In the genomic region with DNA sequence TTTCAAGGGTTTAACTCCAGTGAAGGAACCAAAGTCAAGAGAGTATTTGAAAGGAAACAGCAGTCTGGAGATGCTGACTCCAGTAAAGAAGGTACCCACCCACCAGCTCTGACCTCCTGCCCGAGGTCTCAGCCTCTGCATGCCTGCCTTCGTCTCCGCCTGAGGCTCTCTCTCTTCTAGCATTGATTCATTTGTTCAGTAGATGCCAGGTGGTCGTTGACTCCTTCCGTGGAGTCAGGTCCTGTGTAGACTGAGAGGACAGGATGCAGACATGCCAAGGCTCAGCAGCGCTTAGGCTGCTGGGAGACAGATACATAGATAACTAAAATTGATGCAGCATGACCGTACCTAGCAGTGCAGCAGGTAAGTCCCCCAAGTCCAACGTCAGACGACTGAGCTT, we compare ENCODE assay signal across 23 mouse cellular contexts. TPM values are rescaled to one million over a fixed set of nuclear protein-coding genes. Genes with fewer than 3 reads are reported as not detected.
"Had no signal": no experiment of that assay in that cellular context is flagged by ENCODE, and none has a peak within 500 bp of the region (broad histone marks: within the 10 kb centered on the region; RNA-seq: fewer than 3 reads in every experiment).

No protein-coding gene starts in this region.

- H3K9ac ChIP-seq: neural tube, embryonic 13.5 days; neural tube, embryonic 15.5 days; stomach, embryonic 15.5 days had no signal

- H3K4me3 ChIP-seq: neural tube, embryonic 13.5 days; neural tube, embryonic 15.5 days; stomach, embryonic 15.5 days had no signal

- DNase-seq: retina, postnatal 1 day; right cerebral cortex, adult 18-20 months; right cerebral cortex, postnatal 14 days; right cerebral cortex, postnatal 25 days; right cerebral cortex, postnatal 4 days; spleen, adult 18-20 months; thymus, adult 18-20 months; thymus, adult 2 months; thymus, postnatal 14 days; thymus, postnatal 25 days; thymus, postnatal 36 days; thymus, postnatal 4 days had no signal

- H3K4me1 ChIP-seq: neural tube, embryonic 13.5 days; neural tube, embryonic 15.5 days; stomach, embryonic 15.5 days had no signal

- H3K4me2 ChIP-seq: neural tube, embryonic 13.5 days; neural tube, embryonic 15.5 days; stomach, embryonic 15.5 days had no signal

- H3K27me3 ChIP-seq: neural tube, embryonic 13.5 days; neural tube, embryonic 15.5 days; stomach, embryonic 15.5 days had no signal

- H3K27ac ChIP-seq: neural tube, embryonic 13.5 days; neural tube, embryonic 15.5 days; stomach, embryonic 15.5 days; stomach, postnatal 0 days had no signal

- H3K9me3 ChIP-seq: neural tube, embryonic 13.5 days; neural tube, embryonic 15.5 days; stomach, embryonic 15.5 days had no signal

RNA-seq across cellular contexts. Expression of a gene that starts 53.9 kb away (rescaled TPM):
- total RNA-seq: neutrophil, adult 5-6 weeks had no signal
- polyA plus RNA-seq: neural tube, embryonic 13.5 days; neural tube, embryonic 15.5 days; small intestine, adult 2 months; spleen, adult 2 months; stomach, embryonic 14.5 days; stomach, embryonic 15.5 days; stomach, embryonic 16.5 days; stomach, postnatal 0 days; testis, adult 2 months; urinary bladder, adult 2 months had no signal
